Comparison of ENCODE assay signal across 27 mouse cellular contexts in the genomic region with DNA sequence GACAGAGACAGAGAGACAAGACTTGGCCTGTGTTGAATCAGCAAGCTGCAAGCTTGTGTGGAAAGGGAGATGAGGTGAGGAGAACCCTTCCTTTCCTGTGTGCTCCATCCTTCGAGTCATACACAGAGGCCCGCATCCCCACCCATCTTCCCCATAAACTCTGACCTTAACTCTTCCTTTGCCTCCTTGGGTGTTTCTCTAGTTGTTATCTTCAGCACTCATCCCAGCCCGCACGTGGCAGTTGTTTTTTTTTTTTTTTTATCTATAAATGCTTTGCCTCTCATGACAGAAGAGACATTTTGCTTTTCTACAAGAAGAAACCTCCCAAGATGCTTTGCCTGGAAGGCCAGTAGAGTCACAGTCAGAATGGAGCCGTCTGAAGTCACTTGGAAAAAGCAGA. TPM values are rescaled to one million over a fixed set of nuclear protein-coding genes. Genes with fewer than 3 reads are reported as not detected.
"Had no signal": no experiment of that assay in that cellular context is flagged by ENCODE, and none has a peak within 500 bp of the region (broad histone marks: within the 10 kb centered on the region; RNA-seq: fewer than 3 reads in every experiment).

No protein-coding gene starts in this region.

- ATAC-seq: intestine, embryonic 15.5 days had no signal

- H3K27ac ChIP-seq: intestine, embryonic 15.5 days; kidney, embryonic 15.5 days; left cerebral cortex, adult 2 months; limb, embryonic 12.5 days; limb, embryonic 15.5 days; stomach, postnatal 0 days had no signal

- H3K4me2 ChIP-seq: intestine, embryonic 15.5 days; kidney, embryonic 15.5 days; limb, embryonic 12.5 days; limb, embryonic 15.5 days; midbrain, embryonic 11.5 days had no signal

- H3K27me3 ChIP-seq: intestine, embryonic 15.5 days; kidney, embryonic 15.5 days; limb, embryonic 12.5 days; limb, embryonic 15.5 days had no signal

- DNase-seq: kidney, adult 11 months; kidney, adult 8-10 months; kidney, postnatal 10 days; kidney, postnatal 36 days; layer of hippocampus, adult 9-11 months; layer of hippocampus, postnatal 36 days; left cerebral cortex, postnatal 4 days; lung, adult 2 months; lung, postnatal 14 days; lung, postnatal 4 days; midbrain, embryonic 14.5 days; right cerebral cortex, postnatal 14 days; right cerebral cortex, postnatal 4 days; thymus, adult 2 months; thymus, postnatal 25 days had no signal

- H3K9ac ChIP-seq: intestine, embryonic 15.5 days; kidney, embryonic 15.5 days; limb, embryonic 12.5 days; limb, embryonic 15.5 days had no signal

- H3K4me1 ChIP-seq: intestine, embryonic 15.5 days had no signal

- H3K9me3 ChIP-seq: intestine, embryonic 15.5 days; kidney, embryonic 15.5 days; limb, embryonic 12.5 days; limb, embryonic 15.5 days had no signal

- H3K4me3 ChIP-seq: intestine, embryonic 15.5 days; kidney, embryonic 15.5 days; left cerebral cortex, adult 2 months; limb, embryonic 12.5 days; limb, embryonic 15.5 days had no signal

RNA-seq across cellular contexts. Expression of gene D6Ertd527e, which starts 33.9 kb away (rescaled TPM):
- total RNA-seq: layer of hippocampus, adult 18-20 months; layer of hippocampus, postnatal 36 days; left cerebral cortex, adult 2 months; left cerebral cortex, postnatal 10 days; megakaryocyte progenitor cell, adult 5-6 weeks; megakaryocyte-erythroid progenitor cell, adult 5-6 weeks had no signal
- polyA plus RNA-seq: midbrain, embryonic 14.5 days; neural tube, embryonic 14.5 days had no signal
